Mouse (Mus musculus) hindbrain, embryonic 10.5 days (tissue): ENCODE measurements around the gene Ubash3a. TPM values are rescaled to one million over a fixed set of nuclear protein-coding genes. Genes with fewer than 3 reads are reported as not detected.

Experiments used
- DNase-seq: peaks from one replicate; pipeline ENCODE4 v3.0.0-alpha.2; 2017; ENCODE audit warnings: low spot score
- H3K27ac ChIP-seq: fragments of 300-500 bp; sonication (generic); 2 replicates; pipeline ENCODE4 v1.5.1; 2016; ENCODE audit warnings: mild to moderate bottlenecking, moderate library complexity
- H3K27me3 ChIP-seq: fragments of 300-500 bp; sonication (generic); 2 replicates; pipeline ENCODE4 v1.6.1; 2016; ENCODE audit warnings: mild to moderate bottlenecking; ENCODE audit not compliant: poor library complexity, insufficient read depth, severe bottlenecking
- H3K36me3 ChIP-seq: fragments of 300-500 bp; sonication (generic); 2 replicates; pipeline ENCODE4 v1.6.1; 2016; ENCODE audit warnings: mild to moderate bottlenecking, moderate library complexity
- H3K4me1 ChIP-seq: fragments of 300-500 bp; sonication (generic); replicated peaks from 2 replicates; pipeline ENCODE4 v1.6.1; 2016; ENCODE audit warnings: mild to moderate bottlenecking
- H3K4me3 ChIP-seq: fragments of 300-500 bp; sonication (generic); 2 replicates; pipeline ENCODE4 v1.5.1; 2016; ENCODE audit warnings: mild to moderate bottlenecking, moderate library complexity
- H3K9me3 ChIP-seq: fragments of 300-500 bp; sonication (generic); 2 replicates; pipeline ENCODE4 v1.6.1; 2016; ENCODE audit warnings: mild to moderate bottlenecking, moderate library complexity
- WGBS: fragments of 180-500 bp; shearing (Covaris S2); methylation state at CpG from one replicate; pipeline ENCODE4 v1.1.7; 2016; 5-methylcytosine and 5-hydroxymethylcytosine counted together
- polyA plus RNA-seq: library from polyadenylated mRNA; unstranded; fragments of >200 nt; fragmentation: Nextera tagmentation; extraction: Ambion mirVana; gene quantifications from 2 replicates; pipeline ENCODE4 v1.2.1, GENCODE M21; 2016

Gene Ubash3a
- polyA plus RNA-seq, 1 experiment from 2014 or later = 0.14 TPM

DNA sequence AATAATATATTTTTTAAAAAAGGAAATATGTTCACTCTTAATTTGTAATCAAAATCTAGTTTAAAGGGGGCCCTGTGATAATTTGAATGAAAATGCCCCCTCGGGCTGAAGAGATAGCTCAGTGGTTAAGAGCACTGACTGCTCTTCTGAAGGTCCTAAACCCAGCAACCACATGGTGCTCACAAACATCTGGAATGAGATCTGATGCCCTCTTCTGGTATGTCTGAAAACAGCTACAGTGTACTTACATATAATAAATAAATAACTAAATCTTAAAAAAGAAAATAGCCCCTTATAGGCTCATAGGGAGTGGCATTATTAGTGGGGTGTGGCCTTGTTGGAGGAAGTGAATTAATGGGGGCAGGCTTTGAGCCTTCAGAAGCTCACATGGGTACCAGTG, 49.5 kb downstream of the Ubash3a start:
- Histone ChIP-seq H3K4me3 (no peak overlapping the region), H3K36me3 (no peaks in the 10 kb centered on the region), H3K27ac (no peak overlapping the region), H3K27me3 (peaks cover 5% of the 10 kb centered on the region; the same call in 1 of the 2 replicates), H3K9me3 (0 out of 2 replicates have a peak, but pooled peaks cover 2% of the 10 kb centered on the region), H3K4me1 (peaks cover 13% of the 10 kb centered on the region)
- no peak for DNase-seq
- WGBS = 87% methylated on average over 1 of the region's 1 CpGs

DNA sequence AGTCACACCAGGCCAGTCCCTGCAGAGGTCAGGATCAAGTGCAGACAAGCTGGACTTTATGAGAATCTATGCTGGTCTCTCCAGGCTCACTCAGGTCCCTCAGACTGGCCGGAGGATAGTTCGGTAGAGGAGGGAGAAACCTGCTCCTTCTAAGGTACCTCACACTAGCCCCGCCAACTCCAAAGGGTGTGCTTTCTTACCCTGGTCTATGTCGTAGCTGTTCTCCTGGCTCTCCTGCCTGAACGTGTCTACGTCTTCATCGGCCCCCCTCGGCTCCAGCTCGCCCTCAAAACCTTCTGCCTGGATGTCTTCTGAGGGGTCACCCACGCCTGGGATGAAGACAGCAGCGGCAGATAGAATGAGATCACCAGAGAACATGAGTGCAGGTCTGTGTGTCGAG, 50.2 kb downstream of the Ubash3a start:
- no peak overlapping the region for H3K4me3 ChIP-seq
- WGBS = 93% methylated on average over 12 of the region's 12 CpGs
- peaks cover 5% of the 10 kb centered on the region; the same call in 1 of the 2 replicates for H3K27me3 ChIP-seq
- DNase-seq = no peak
- H3K4me1 ChIP-seq = peaks cover 20% of the 10 kb centered on the region
- no peak overlapping the region for H3K27ac ChIP-seq
- no peaks in the 10 kb centered on the region for H3K36me3 ChIP-seq
- 0 out of 2 replicates have a peak, but pooled peaks cover 2% of the 10 kb centered on the region for H3K9me3 ChIP-seq

DNA sequence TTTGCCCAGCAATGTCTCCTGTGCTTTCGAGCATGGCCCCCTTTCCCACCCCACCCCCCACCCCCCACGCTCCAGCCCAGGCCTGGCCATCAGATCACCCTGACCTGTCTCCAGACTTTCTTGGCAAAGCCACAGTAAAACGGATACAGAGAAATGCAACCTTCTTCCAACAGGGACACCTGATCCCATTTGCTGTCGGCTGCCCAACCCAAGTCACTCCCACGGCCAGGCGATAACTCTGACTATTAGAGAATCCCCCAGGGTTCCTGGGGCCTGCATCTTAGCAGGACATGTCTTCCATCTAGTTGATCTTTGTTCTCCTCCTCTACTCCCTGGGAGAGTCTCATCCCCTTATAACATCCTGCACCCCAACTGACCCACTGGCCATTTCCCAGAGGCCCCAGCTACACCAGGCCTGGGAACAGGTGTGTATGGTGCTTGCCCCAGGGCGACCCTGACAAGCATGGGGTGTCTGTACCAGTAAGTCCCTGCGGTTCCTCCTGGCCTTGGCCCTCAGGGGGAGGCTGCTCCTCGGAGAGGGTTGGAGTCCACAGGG, 50.7 kb downstream of the Ubash3a start:
- H3K27ac ChIP-seq = peak overlapping the region; percentile 43; the same call in 1 of the 2 replicates
- H3K9me3 ChIP-seq = 0 out of 2 replicates have a peak, but pooled peaks cover 2% of the 10 kb centered on the region
- H3K4me3 ChIP-seq = no peak overlapping the region
- H3K36me3 ChIP-seq = no peaks in the 10 kb centered on the region
- WGBS = 85% methylated on average over 9 of the region's 9 CpGs
- H3K27me3 ChIP-seq = peaks cover 5% of the 10 kb centered on the region; the same call in 1 of the 2 replicates
- no peak for DNase-seq
- peaks cover 20% of the 10 kb centered on the region for H3K4me1 ChIP-seq

- no peak overlapping the region for H3K27ac ChIP-seq
- WGBS = 78% methylated on average over 4 of the region's 4 CpGs
- no peak overlapping the region for H3K4me3 ChIP-seq
- H3K9me3 ChIP-seq = 0 out of 2 replicates have a peak, but pooled peaks cover 2% of the 10 kb centered on the region
- peaks cover 22% of the 10 kb centered on the region for H3K4me1 ChIP-seq
- DNase-seq = no peak
- no peaks in the 10 kb centered on the region for H3K36me3 ChIP-seq
- H3K27me3 ChIP-seq = peaks cover under 1% of the 10 kb centered on the region; the same call in 1 of the 2 replicates
Observed at GRCm38 (mm10) chr17:31259145-31259544, 51.5 kb downstream of the Ubash3a start.

- Histone ChIP-seq H3K27me3 (no peaks in the 10 kb centered on the region), H3K4me1 (peaks cover 25% of the 10 kb centered on the region), H3K36me3 (no peaks in the 10 kb centered on the region), H3K9me3 (0 out of 2 replicates have a peak, but pooled peaks cover 2% of the 10 kb centered on the region), H3K4me3 (no peak overlapping the region), H3K27ac (no peak overlapping the region)
- WGBS = 75% methylated on average over 4 of the region's 4 CpGs
- DNase-seq = no peak
Observed at GRCm38 (mm10) chr17:31259825-31260224, 52.2 kb downstream of the Ubash3a start.

DNA sequence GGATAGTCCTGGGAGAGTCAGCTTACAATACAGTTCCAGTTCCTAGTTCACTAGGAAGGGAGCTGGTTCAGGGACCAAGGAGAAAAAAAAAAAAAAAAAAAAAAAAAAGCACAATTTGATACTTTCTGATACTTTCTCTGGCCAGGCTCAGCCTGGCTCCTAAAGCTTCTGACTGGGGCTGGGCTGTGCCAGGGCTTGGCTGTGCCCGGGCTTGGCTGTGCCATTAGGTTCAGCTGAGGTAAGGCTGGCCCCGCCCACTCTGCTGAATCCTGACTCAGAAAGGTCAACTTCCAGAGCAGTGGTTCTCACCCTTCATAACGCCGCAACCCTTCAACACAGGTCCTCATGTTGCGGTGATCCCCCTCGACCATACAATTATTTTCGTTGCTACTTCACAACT, 52.8 kb downstream of the Ubash3a start:
- Histone ChIP-seq H3K36me3 (no peaks in the 10 kb centered on the region), H3K4me1 (peaks cover 31% of the 10 kb centered on the region), H3K27me3 (no peaks in the 10 kb centered on the region), H3K27ac (no peak overlapping the region), H3K4me3 (no peak overlapping the region), H3K9me3 (0 out of 2 replicates have a peak, but pooled peaks cover 2% of the 10 kb centered on the region)
- 87% methylated on average over 7 of the region's 7 CpGs for WGBS
- no peak for DNase-seq

- DNase-seq = no peak
- Histone ChIP-seq H3K27ac (no peak overlapping the region), H3K4me1 (peaks cover 33% of the 10 kb centered on the region), H3K27me3 (no peaks in the 10 kb centered on the region), H3K9me3 (0 out of 2 replicates have a peak, but pooled peaks cover 2% of the 10 kb centered on the region), H3K4me3 (no peak overlapping the region), H3K36me3 (no peaks in the 10 kb centered on the region)
- WGBS = 88% methylated on average over 6 of the region's 6 CpGs
Observed at GRCm38 (mm10) chr17:31261352-31261751, 53.7 kb downstream of the Ubash3a start.

- WGBS = 75% methylated on average over 5 of the region's 5 CpGs
- Histone ChIP-seq H3K4me1 (peaks cover 33% of the 10 kb centered on the region), H3K9me3 (no peaks in the 10 kb centered on the region), H3K36me3 (no peaks in the 10 kb centered on the region), H3K27ac (no peak overlapping the region), H3K4me3 (no peak overlapping the region), H3K27me3 (no peaks in the 10 kb centered on the region)
- no peak for DNase-seq
Observed at GRCm38 (mm10) chr17:31262715-31263114, 55.0 kb downstream of the Ubash3a start.

DNA sequence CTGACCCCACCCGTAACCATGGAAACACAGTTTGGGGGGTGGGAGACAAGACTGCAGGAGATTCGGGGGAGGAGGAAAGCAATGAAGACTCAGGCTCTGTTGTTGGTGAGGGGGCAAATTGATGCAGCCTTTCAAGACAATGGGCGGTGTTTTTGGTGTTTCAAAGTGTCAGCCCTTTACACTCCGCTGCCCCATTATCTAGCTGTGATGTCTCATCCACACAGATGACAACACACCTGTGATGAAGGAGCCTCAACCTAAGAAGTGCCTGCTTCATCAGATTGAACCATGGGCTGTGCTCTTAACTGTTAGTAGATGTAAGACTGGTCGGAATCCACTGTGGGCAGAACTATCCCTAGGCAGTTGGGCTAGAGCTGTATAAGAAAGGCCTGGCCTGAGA, 56.1 kb downstream of the Ubash3a start:
- peaks cover 29% of the 10 kb centered on the region for H3K4me1 ChIP-seq
- no peak for DNase-seq
- H3K36me3 ChIP-seq = no peaks in the 10 kb centered on the region
- 82% methylated on average over 5 of the region's 5 CpGs for WGBS
- no peak overlapping the region for H3K27ac ChIP-seq
- H3K27me3 ChIP-seq = no peaks in the 10 kb centered on the region
- H3K4me3 ChIP-seq = no peak overlapping the region
- H3K9me3 ChIP-seq = no peaks in the 10 kb centered on the region

DNA sequence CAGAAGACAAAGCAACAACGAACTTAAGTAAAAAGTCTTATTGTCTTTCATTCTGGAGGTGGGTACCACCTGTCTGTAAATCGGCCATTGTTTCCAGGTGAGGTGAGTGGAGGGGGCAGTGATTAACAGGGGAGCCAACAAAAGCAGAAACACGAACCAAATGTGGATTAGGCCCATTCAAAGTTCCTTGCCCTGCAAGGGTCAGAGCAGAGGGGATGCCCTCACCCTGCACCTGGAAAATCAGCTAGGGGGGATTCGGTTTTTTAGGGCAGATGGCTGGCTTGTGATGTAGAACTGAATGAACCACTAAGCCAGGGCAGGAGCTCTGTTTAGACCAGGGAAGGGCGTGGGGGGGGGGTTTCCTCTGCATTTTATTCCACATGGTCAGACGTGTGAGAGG, 56.7 kb downstream of the Ubash3a start:
- WGBS = 60% methylated on average over 6 of the region's 6 CpGs
- no peak for DNase-seq
- H3K4me1 ChIP-seq = peaks cover 23% of the 10 kb centered on the region
- no peaks in the 10 kb centered on the region for H3K36me3 ChIP-seq
- H3K4me3 ChIP-seq = no peak overlapping the region
- 0 out of 2 replicates have a peak overlapping the region, but pooled peaks have one; percentile 66 for H3K27ac ChIP-seq
- no peaks in the 10 kb centered on the region for H3K9me3 ChIP-seq
- no peaks in the 10 kb centered on the region for H3K27me3 ChIP-seq

DNA sequence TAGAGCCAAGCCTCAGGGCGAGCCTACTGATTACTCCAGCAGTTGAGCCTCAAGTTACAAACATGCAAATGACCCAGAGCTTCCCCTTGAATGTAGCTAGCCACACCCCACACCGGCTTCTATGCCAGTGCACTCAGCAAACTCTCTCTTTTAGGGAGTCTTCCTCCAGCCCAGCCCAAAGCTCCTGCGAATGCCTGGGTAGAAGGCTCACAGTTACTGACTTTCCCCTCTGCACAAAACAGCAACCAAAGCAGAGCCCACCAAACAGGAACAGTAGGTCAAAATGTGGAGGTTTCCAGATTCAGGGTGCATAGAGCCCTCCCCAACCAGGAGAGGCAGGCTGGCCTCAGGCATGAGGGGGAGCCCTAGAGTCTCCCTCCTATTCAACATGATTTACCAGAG, 57.5 kb downstream of the Ubash3a start:
- no peaks in the 10 kb centered on the region for H3K9me3 ChIP-seq
- no peak for DNase-seq
- 17% methylated on average over 3 of the region's 3 CpGs for WGBS
- H3K36me3 ChIP-seq = no peaks in the 10 kb centered on the region
- H3K4me3 ChIP-seq = no peak overlapping the region
- H3K27ac ChIP-seq = no peak overlapping the region
- H3K4me1 ChIP-seq = peaks cover 23% of the 10 kb centered on the region
- no peaks in the 10 kb centered on the region for H3K27me3 ChIP-seq

- 87% methylated on average over 9 of the region's 9 CpGs for WGBS
- Histone ChIP-seq H3K4me1 (peaks cover 24% of the 10 kb centered on the region), H3K27ac (no peak overlapping the region; the same call in 1 of the 2 replicates), H3K9me3 (no peaks in the 10 kb centered on the region), H3K27me3 (no peaks in the 10 kb centered on the region), H3K36me3 (no peaks in the 10 kb centered on the region), H3K4me3 (no peak overlapping the region)
- DNase-seq = no peak
Observed at GRCm38 (mm10) chr17:31265831-31266230, 58.2 kb downstream of the Ubash3a start.

DNA sequence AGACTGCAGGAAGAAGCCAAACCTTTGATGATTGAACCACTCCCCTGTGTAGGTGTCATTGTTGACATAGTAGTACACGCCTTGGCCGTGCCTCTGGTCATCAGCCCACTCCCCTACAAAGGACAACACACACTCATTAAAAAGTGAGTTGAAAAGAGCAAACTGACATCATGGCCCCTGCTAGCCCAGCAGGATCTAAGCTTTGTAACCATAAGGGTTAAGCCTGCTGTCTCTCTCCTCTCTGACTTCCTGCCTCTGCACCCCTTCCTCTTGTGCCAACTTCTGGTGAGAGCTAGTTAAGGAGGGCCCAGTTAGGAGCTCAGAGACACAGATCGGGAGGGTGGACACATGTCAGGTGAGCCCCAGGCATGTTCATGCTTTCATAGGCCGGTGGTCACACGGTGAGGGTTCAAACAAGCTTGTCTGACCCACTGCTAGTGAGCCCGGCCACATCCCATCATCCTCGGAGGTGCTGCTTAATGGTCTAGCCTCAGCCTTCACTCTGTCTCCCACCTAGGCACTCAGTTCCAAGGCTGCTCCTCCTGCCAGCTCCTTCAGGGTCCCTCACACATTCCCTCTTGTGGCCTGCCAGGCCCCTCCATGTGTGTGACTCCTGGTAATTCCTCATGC, 58.8 kb downstream of the Ubash3a start:
- WGBS = 86% methylated on average over 7 of the region's 7 CpGs
- Histone ChIP-seq H3K9me3 (no peaks in the 10 kb centered on the region), H3K36me3 (no peaks in the 10 kb centered on the region), H3K4me3 (no peak overlapping the region), H3K4me1 (peaks cover 26% of the 10 kb centered on the region), H3K27me3 (no peaks in the 10 kb centered on the region), H3K27ac (no peak overlapping the region)
- DNase-seq = no peak
